Mouse (Mus musculus) forebrain, embryonic 10.5 days (tissue): ENCODE measurements around the gene Ccdc42. TPM values are rescaled to one million over a fixed set of nuclear protein-coding genes. Genes with fewer than 3 reads are reported as not detected.
A peak's percentile ranks its signal among the peaks of the same experiment; 100 is the strongest.

Experiments
- DNase-seq: peaks from one replicate; pipeline ENCODE4 v3.0.0-alpha.2; 2017; ENCODE audit warnings: low spot score; ENCODE audit errors: extremely low spot score
- H3K27ac ChIP-seq: fragments of 300-500 bp; sonication (generic); 2 replicates; pipeline ENCODE4 v1.5.1; 2016; ENCODE audit warnings: mild to moderate bottlenecking
- H3K27me3 ChIP-seq: fragments of 300-500 bp; sonication (generic); 2 replicates; pipeline ENCODE4 v1.6.1; 2016; ENCODE audit warnings: mild to moderate bottlenecking; ENCODE audit not compliant: poor library complexity, severe bottlenecking
- H3K36me3 ChIP-seq: fragments of 300-500 bp; sonication (generic); replicated peaks from 2 replicates; pipeline ENCODE4 v1.6.1; 2016; ENCODE audit warnings: mild to moderate bottlenecking, moderate library complexity
- H3K4me1 ChIP-seq: fragments of 300-500 bp; sonication (generic); 2 replicates; pipeline ENCODE4 v1.6.1; 2016
- H3K4me3 ChIP-seq: fragments of 300-500 bp; sonication (generic); 2 replicates; pipeline ENCODE4 v1.5.1; 2016; ENCODE audit warnings: mild to moderate bottlenecking, moderate library complexity
- H3K9me3 ChIP-seq: fragments of 300-500 bp; sonication (generic); 2 replicates; pipeline ENCODE4 v1.6.1; 2016; ENCODE audit warnings: mild to moderate bottlenecking, moderate library complexity
- WGBS: fragments of 180-500 bp; shearing (Covaris S2); methylation state at CpG from one replicate; pipeline ENCODE4 v1.1.7; 2016; 5-methylcytosine and 5-hydroxymethylcytosine counted together
- polyA plus RNA-seq: library from polyadenylated mRNA; unstranded; fragments of >200 nt; fragmentation: Nextera tagmentation; extraction: Ambion mirVana; gene quantifications from 2 replicates; pipeline ENCODE4 v1.2.1, GENCODE M21; 2016

Gene Ccdc42
- 1.1 and 1.6 TPM in 2 replicates for polyA plus RNA-seq

- Histone ChIP-seq H3K27ac (peak within 1 kb of the TSS; percentile 26; the same call in 1 of the 2 replicates), H3K27me3 (no peaks in the 10 kb centered on the region), H3K36me3 (no peaks in the 10 kb centered on the region), H3K9me3 (no peaks in the 10 kb centered on the region), H3K4me3 (no peak within 1 kb of the TSS), H3K4me1 (peaks cover 29% of the 10 kb centered on the region)
- WGBS, result 70% methylated on average over 5 of the region's 5 CpGs
- no peak for DNase-seq
Observed at GRCm38 (mm10) chr11:68586721-68587120, at the start of gene Ccdc42. Gene Ccdc42, plus strand, starts transcription at chr11:68587021.

- WGBS, result 66% methylated on average over 5 of the region's 5 CpGs
- peaks cover 6% of the 10 kb centered on the region for H3K4me1 ChIP-seq
- no peak for DNase-seq
Observed at GRCm38 (mm10) chr11:68539621-68540020, 47.2 kb upstream of the Ccdc42 start.

GRCm38 (mm10) chr11:68544554-68544953 is 42.3 kb upstream of the Ccdc42 start:
- no peak for DNase-seq
- Histone ChIP-seq H3K27ac (no peak overlapping the region), H3K27me3 (peaks cover 16% of the 10 kb centered on the region), H3K9me3 (no peaks in the 10 kb centered on the region), H3K36me3 (no peaks in the 10 kb centered on the region), H3K4me3 (no peak overlapping the region), H3K4me1 (peaks cover 7% of the 10 kb centered on the region)
- WGBS, result 10% methylated on average over 8 of the region's 8 CpGs

More at GRCm38 (mm10) chr11:68539621-68540020, 47.2 kb upstream of the Ccdc42 start:
- Histone ChIP-seq H3K27me3 (peaks cover 9% of the 10 kb centered on the region), H3K9me3 (no peaks in the 10 kb centered on the region), H3K27ac (no peak overlapping the region), H3K4me3 (no peak overlapping the region), H3K36me3 (no peaks in the 10 kb centered on the region)

- Histone ChIP-seq H3K27ac (no peak overlapping the region), H3K27me3 (peaks cover 16% of the 10 kb centered on the region), H3K4me3 (no peak overlapping the region), H3K9me3 (no peaks in the 10 kb centered on the region), H3K4me1 (peaks cover 7% of the 10 kb centered on the region), H3K36me3 (no peaks in the 10 kb centered on the region)
- 64% methylated on average over 7 of the region's 7 CpGs for WGBS
- no peak for DNase-seq
Observed at GRCm38 (mm10) chr11:68545172-68545571, 41.6 kb upstream of the Ccdc42 start.

GRCm38 (mm10) chr11:68545682-68546222 is 41.1 kb upstream of the Ccdc42 start:
- peaks cover 7% of the 10 kb centered on the region for H3K4me1 ChIP-seq
- DNase-seq, result no peak
- 77% methylated on average over 8 of the region's 8 CpGs for WGBS
- H3K4me3 ChIP-seq, result no peak overlapping the region
- H3K36me3 ChIP-seq, result no peaks in the 10 kb centered on the region
- H3K27me3 ChIP-seq, result peaks cover 16% of the 10 kb centered on the region
- H3K9me3 ChIP-seq, result no peaks in the 10 kb centered on the region
- no peak overlapping the region for H3K27ac ChIP-seq

- H3K9me3 ChIP-seq, result no peaks in the 10 kb centered on the region
Observed at GRCm38 (mm10) chr11:68547484-68547883, 39.3 kb upstream of the Ccdc42 start.

GRCm38 (mm10) chr11:68549597-68549996 is 37.2 kb upstream of the Ccdc42 start:
- Histone ChIP-seq H3K27ac (no peak overlapping the region), H3K36me3 (no peaks in the 10 kb centered on the region), H3K27me3 (0 out of 2 replicates have a peak, but pooled peaks cover 11% of the 10 kb centered on the region), H3K4me3 (no peak overlapping the region), H3K9me3 (no peaks in the 10 kb centered on the region), H3K4me1 (peaks cover 5% of the 10 kb centered on the region)
- WGBS, result 53% methylated on average over 3 of the region's 3 CpGs
- no peak for DNase-seq

More at GRCm38 (mm10) chr11:68547484-68547883, 39.3 kb upstream of the Ccdc42 start:
- no peak overlapping the region for H3K4me3 ChIP-seq
- WGBS, result 85% methylated on average over 2 of the region's 2 CpGs
- no peak for DNase-seq
- H3K27ac ChIP-seq, result no peak overlapping the region
- peaks cover 16% of the 10 kb centered on the region for H3K27me3 ChIP-seq
- H3K4me1 ChIP-seq, result peaks cover 7% of the 10 kb centered on the region
- no peaks in the 10 kb centered on the region for H3K36me3 ChIP-seq

- Histone ChIP-seq H3K4me1 (no peaks in the 10 kb centered on the region), H3K4me3 (no peak overlapping the region), H3K27me3 (peaks cover 18% of the 10 kb centered on the region), H3K9me3 (no peaks in the 10 kb centered on the region), H3K27ac (no peak overlapping the region), H3K36me3 (no peaks in the 10 kb centered on the region)
- no peak for DNase-seq
- 77% methylated on average over 4 of the region's 4 CpGs for WGBS
Observed at GRCm38 (mm10) chr11:68550358-68550757, 36.5 kb upstream of the Ccdc42 start.

GRCm38 (mm10) chr11:68553981-68554471 is 32.8 kb upstream of the Ccdc42 start:
- 46% methylated on average over 8 of the region's 8 CpGs for WGBS
- H3K4me1 ChIP-seq, result peaks cover 8% of the 10 kb centered on the region
- H3K4me3 ChIP-seq, result no peak overlapping the region
- H3K9me3 ChIP-seq, result no peaks in the 10 kb centered on the region
- H3K27ac ChIP-seq, result no peak overlapping the region
- H3K27me3 ChIP-seq, result peaks cover 33% of the 10 kb centered on the region
- no peaks in the 10 kb centered on the region for H3K36me3 ChIP-seq
- DNase-seq, result no peak

GRCm38 (mm10) chr11:68555918-68556584 is 30.8 kb upstream of the Ccdc42 start, which contains the start of gene Mfsd6l:
Gene Mfsd6l, plus strand, starts transcription at chr11:68556186.
- Histone ChIP-seq H3K36me3 (no peaks in the 10 kb centered on the region), H3K4me1 (peaks cover 8% of the 10 kb centered on the region), H3K27me3 (peaks cover 33% of the 10 kb centered on the region), H3K9me3 (no peaks in the 10 kb centered on the region), H3K27ac (no peak within 1 kb of the TSS; the same call in 1 of the 2 replicates), H3K4me3 (peak within 1 kb of the TSS; percentile 41)
- no peak for DNase-seq
- WGBS, result 6% methylated on average over 37 of the region's 37 CpGs

GRCm38 (mm10) chr11:68559546-68559945 is 27.3 kb upstream of the Ccdc42 start:
- H3K4me3 ChIP-seq, result no peak overlapping the region
- no peaks in the 10 kb centered on the region for H3K9me3 ChIP-seq
- H3K36me3 ChIP-seq, result no peaks in the 10 kb centered on the region
- H3K27me3 ChIP-seq, result peaks cover 29% of the 10 kb centered on the region
- H3K4me1 ChIP-seq, result peaks cover 8% of the 10 kb centered on the region
- 53% methylated on average over 1 of the region's 1 CpGs for WGBS
- no peak for DNase-seq
- H3K27ac ChIP-seq, result no peak overlapping the region

- WGBS, result 84% methylated on average over 11 of the region's 11 CpGs
- Histone ChIP-seq H3K4me3 (no peak overlapping the region), H3K27me3 (peaks cover 9% of the 10 kb centered on the region), H3K27ac (no peak overlapping the region), H3K9me3 (no peaks in the 10 kb centered on the region), H3K4me1 (0 out of 2 replicates have a peak, but pooled peaks cover 5% of the 10 kb centered on the region), H3K36me3 (no peaks in the 10 kb centered on the region)
- no peak for DNase-seq
Observed at GRCm38 (mm10) chr11:68561957-68562950, 24.6 kb upstream of the Ccdc42 start.
